Mouse (Mus musculus): ENCODE measurements around the gene Fam163a. TPM values are rescaled to one million over a fixed set of nuclear protein-coding genes. Genes with fewer than 3 reads are reported as not detected.

Fam163a gene
- polyA plus RNA-seq, 1 experiment from 2014 or later: 0.26 TPM

- no peaks in the 10 kb centered on the region for H3K9me3 ChIP-seq (ENCODE audit: control insufficient read depth, low read length)
- peak overlapping the region; percentile 78 for H3K27ac ChIP-seq (ENCODE audit: low read depth, low read length)
- no peak for DNase-seq (ENCODE audit: low spot score)
- no peaks in the 10 kb centered on the region for H3K36me3 ChIP-seq (ENCODE audit: control insufficient read depth, insufficient read depth, low read length)
- peak; percentile 98 for ATAC-seq (replicated peaks; ENCODE audit: low FRiP score)
- peak overlapping the region; percentile 16; the same call in 1 of the 2 replicates for H3K4me3 ChIP-seq (ENCODE audit: low read depth, low read length)
- H3K9ac ChIP-seq (ENCODE audit: low read depth, low read length): peak overlapping the region; percentile 28; the same call in 1 of the 2 replicates
- H3K4me1 ChIP-seq (replicated peaks; ENCODE audit: control insufficient read depth, insufficient read depth, low read length): peaks cover 38% of the 10 kb centered on the region
- no peaks in the 10 kb centered on the region for H3K27me3 ChIP-seq (replicated peaks; ENCODE audit: control insufficient read depth, insufficient read depth, low read length)
- peak overlapping the region; percentile 50 for H3K4me2 ChIP-seq
- 41% methylated on average over 5 of the region's 5 CpGs for WGBS
These were observed 8.1 kb upstream of the Fam163a start for GRCm38 (mm10) chr1:156212923-156213322.

- Histone ChIP-seq H3K27ac (ENCODE audit: low read depth, low read length) (no peak overlapping the region), H3K9me3 (ENCODE audit: control insufficient read depth, low read length) (no peaks in the 10 kb centered on the region), H3K9ac (ENCODE audit: low read depth, low read length) (no peak overlapping the region), H3K4me2 (no peak overlapping the region), H3K4me3 (ENCODE audit: low read depth, low read length) (no peak overlapping the region), H3K4me1 (replicated peaks; ENCODE audit: control insufficient read depth, insufficient read depth, low read length) (peaks cover 27% of the 10 kb centered on the region), H3K27me3 (replicated peaks; ENCODE audit: control insufficient read depth, insufficient read depth, low read length) (peaks cover 9% of the 10 kb centered on the region), H3K36me3 (ENCODE audit: control insufficient read depth, insufficient read depth, low read length) (no peaks in the 10 kb centered on the region)
- WGBS: 66% methylated on average over 6 of the region's 6 CpGs
- ATAC-seq (replicated peaks; ENCODE audit: low FRiP score) (no peak), DNase-seq (ENCODE audit: low spot score) (no peak)
These were observed 7.0 kb upstream of the Fam163a start for GRCm38 (mm10) chr1:156211809-156212317.

- Histone ChIP-seq H3K4me3 (ENCODE audit: low read depth, low read length) (peak overlapping the region; percentile 25), H3K27me3 (replicated peaks; ENCODE audit: control insufficient read depth, insufficient read depth, low read length) (peaks cover 59% of the 10 kb centered on the region), H3K9me3 (ENCODE audit: control insufficient read depth, low read length) (no peaks in the 10 kb centered on the region), H3K36me3 (ENCODE audit: control insufficient read depth, insufficient read depth, low read length) (no peaks in the 10 kb centered on the region), H3K4me2 (peak overlapping the region; percentile 65), H3K9ac (ENCODE audit: low read depth, low read length) (no peak overlapping the region), H3K4me1 (replicated peaks; ENCODE audit: control insufficient read depth, insufficient read depth, low read length) (no peaks in the 10 kb centered on the region; the same call in 1 of the 2 replicates), H3K27ac (ENCODE audit: low read depth, low read length) (no peak overlapping the region)
- 15% methylated on average over 10 of the region's 10 CpGs for WGBS
- DNase-seq (ENCODE audit: low spot score) (no peak), ATAC-seq (replicated peaks; ENCODE audit: low FRiP score) (no peak)
These were observed 338 bp upstream of the Fam163a start for GRCm38 (mm10) chr1:156205164-156205563.

- H3K27me3 ChIP-seq (replicated peaks; ENCODE audit: control insufficient read depth, insufficient read depth, low read length): peaks cover 59% of the 10 kb centered on the region
- ATAC-seq (replicated peaks; ENCODE audit: low FRiP score) (no peak), DNase-seq (ENCODE audit: low spot score) (no peak)
- no peaks in the 10 kb centered on the region for H3K9me3 ChIP-seq (ENCODE audit: control insufficient read depth, low read length)
- no peak overlapping the region for H3K9ac ChIP-seq (ENCODE audit: low read depth, low read length)
- no peak overlapping the region for H3K27ac ChIP-seq (ENCODE audit: low read depth, low read length)
- H3K36me3 ChIP-seq (ENCODE audit: control insufficient read depth, insufficient read depth, low read length): no peaks in the 10 kb centered on the region
- WGBS: 8% methylated on average over 18 of the region's 18 CpGs
- peak overlapping the region; percentile 65 for H3K4me2 ChIP-seq
- peak overlapping the region; percentile 25 for H3K4me3 ChIP-seq (ENCODE audit: low read depth, low read length)
- H3K4me1 ChIP-seq (replicated peaks; ENCODE audit: control insufficient read depth, insufficient read depth, low read length): no peaks in the 10 kb centered on the region; the same call in 1 of the 2 replicates
These were observed 718 bp downstream of the Fam163a start for GRCm38 (mm10) chr1:156203961-156204655.

GRCm38 (mm10) chr1:156202661-156203060 is 2.2 kb downstream of the Fam163a start:
- Histone ChIP-seq H3K36me3 (ENCODE audit: control insufficient read depth, insufficient read depth, low read length) (no peaks in the 10 kb centered on the region), H3K9ac (ENCODE audit: low read depth, low read length) (no peak overlapping the region), H3K27ac (ENCODE audit: low read depth, low read length) (no peak overlapping the region), H3K4me2 (no peak overlapping the region), H3K9me3 (ENCODE audit: control insufficient read depth, low read length) (no peaks in the 10 kb centered on the region), H3K4me3 (ENCODE audit: low read depth, low read length) (no peak overlapping the region), H3K4me1 (replicated peaks; ENCODE audit: control insufficient read depth, insufficient read depth, low read length) (no peaks in the 10 kb centered on the region; the same call in 1 of the 2 replicates), H3K27me3 (replicated peaks; ENCODE audit: control insufficient read depth, insufficient read depth, low read length) (peaks cover 58% of the 10 kb centered on the region)
- DNase-seq (ENCODE audit: low spot score) (no peak), ATAC-seq (replicated peaks; ENCODE audit: low FRiP score) (no peak)
- WGBS: 53% methylated on average over 3 of the region's 3 CpGs

GRCm38 (mm10) chr1:156201069-156201468 is 3.8 kb downstream of the Fam163a start:
- Histone ChIP-seq H3K4me1 (replicated peaks; ENCODE audit: control insufficient read depth, insufficient read depth, low read length) (no peaks in the 10 kb centered on the region; the same call in 1 of the 2 replicates), H3K27ac (ENCODE audit: low read depth, low read length) (no peak overlapping the region), H3K27me3 (replicated peaks; ENCODE audit: control insufficient read depth, insufficient read depth, low read length) (peaks cover 43% of the 10 kb centered on the region), H3K9me3 (ENCODE audit: control insufficient read depth, low read length) (no peaks in the 10 kb centered on the region), H3K36me3 (ENCODE audit: control insufficient read depth, insufficient read depth, low read length) (no peaks in the 10 kb centered on the region), H3K4me2 (no peak overlapping the region), H3K9ac (ENCODE audit: low read depth, low read length) (no peak overlapping the region), H3K4me3 (ENCODE audit: low read depth, low read length) (no peak overlapping the region)
- 84% methylated on average over 3 of the region's 3 CpGs for WGBS
- DNase-seq (ENCODE audit: low spot score) (no peak), ATAC-seq (replicated peaks; ENCODE audit: low FRiP score) (no peak)

GRCm38 (mm10) chr1:156197588-156197987 is 7.2 kb downstream of the Fam163a start:
- H3K9me3 ChIP-seq (ENCODE audit: control insufficient read depth, low read length): no peaks in the 10 kb centered on the region
- no peaks in the 10 kb centered on the region for H3K36me3 ChIP-seq (ENCODE audit: control insufficient read depth, insufficient read depth, low read length)
- no peak for DNase-seq (ENCODE audit: low spot score)
- 70% methylated on average over 4 of the region's 4 CpGs for WGBS
- peaks cover 8% of the 10 kb centered on the region for H3K27me3 ChIP-seq (replicated peaks; ENCODE audit: control insufficient read depth, insufficient read depth, low read length)
- no peaks in the 10 kb centered on the region for H3K4me1 ChIP-seq (replicated peaks; ENCODE audit: control insufficient read depth, insufficient read depth, low read length)
- no peak overlapping the region for H3K4me3 ChIP-seq (ENCODE audit: low read depth, low read length)
- no peak for ATAC-seq (replicated peaks; ENCODE audit: low FRiP score)
- H3K4me2 ChIP-seq: no peak overlapping the region
- no peak overlapping the region for H3K9ac ChIP-seq (ENCODE audit: low read depth, low read length)
- H3K27ac ChIP-seq (ENCODE audit: low read depth, low read length): no peak overlapping the region

GRCm38 (mm10) chr1:156193292-156193691 is 11.5 kb downstream of the Fam163a start:
- no peak for DNase-seq (ENCODE audit: low spot score)
- H3K27me3 ChIP-seq (replicated peaks; ENCODE audit: control insufficient read depth, insufficient read depth, low read length): no peaks in the 10 kb centered on the region
- WGBS: 81% methylated on average over 7 of the region's 7 CpGs

GRCm38 (mm10) chr1:156192853-156193252 is 12.0 kb downstream of the Fam163a start:
- Histone ChIP-seq H3K27ac (ENCODE audit: low read depth, low read length) (no peak overlapping the region), H3K4me1 (replicated peaks; ENCODE audit: control insufficient read depth, insufficient read depth, low read length) (no peaks in the 10 kb centered on the region), H3K4me2 (no peak overlapping the region), H3K4me3 (ENCODE audit: low read depth, low read length) (no peak overlapping the region), H3K36me3 (ENCODE audit: control insufficient read depth, insufficient read depth, low read length) (no peaks in the 10 kb centered on the region), H3K27me3 (replicated peaks; ENCODE audit: control insufficient read depth, insufficient read depth, low read length) (no peaks in the 10 kb centered on the region), H3K9me3 (ENCODE audit: control insufficient read depth, low read length) (no peaks in the 10 kb centered on the region), H3K9ac (ENCODE audit: low read depth, low read length) (no peak overlapping the region)
- WGBS: 83% methylated on average over 7 of the region's 7 CpGs
- ATAC-seq (replicated peaks; ENCODE audit: low FRiP score): no peak
- no peak for DNase-seq (ENCODE audit: low spot score)

More at GRCm38 (mm10) chr1:156193292-156193691, 11.5 kb downstream of the Fam163a start:
- H3K4me3 ChIP-seq (ENCODE audit: low read depth, low read length): no peak overlapping the region
- no peak overlapping the region for H3K4me2 ChIP-seq
- H3K36me3 ChIP-seq (ENCODE audit: control insufficient read depth, insufficient read depth, low read length): no peaks in the 10 kb centered on the region
- H3K9ac ChIP-seq (ENCODE audit: low read depth, low read length): no peak overlapping the region
- H3K27ac ChIP-seq (ENCODE audit: low read depth, low read length): no peak overlapping the region
- H3K9me3 ChIP-seq (ENCODE audit: control insufficient read depth, low read length): no peaks in the 10 kb centered on the region
- ATAC-seq (replicated peaks; ENCODE audit: low FRiP score): no peak
- H3K4me1 ChIP-seq (replicated peaks; ENCODE audit: control insufficient read depth, insufficient read depth, low read length): no peaks in the 10 kb centered on the region

Data from liver, embryonic 11.5 days (tissue).